Mouse (Mus musculus) B cell, adult 2 months (primary cell): ENCODE results near the gene Fam184b.

Source experiments
- DNase-seq, 2 experiments: peaks; one replicate each; pipeline ENCODE4 v3.0.0; 2022

Fam184b gene

GRCm38 (mm10) chr5:45593276-45593675, 46.1 kb downstream of the Fam184b start:
- no peak for DNase-seq

GRCm38 (mm10) chr5:45590094-45590493, 49.3 kb downstream of the Fam184b start:
- DNase-seq, result no peak

GRCm38 (mm10) chr5:45584601-45585000, 54.8 kb downstream of the Fam184b start:
- no peak for DNase-seq

GRCm38 (mm10) chr5:45580279-45580678, 59.1 kb downstream of the Fam184b start:
- DNase-seq, result no peak

GRCm38 (mm10) chr5:45577376-45577775, 62.0 kb downstream of the Fam184b start:
- no peak for DNase-seq

GRCm38 (mm10) chr5:45576716-45577115, 62.7 kb downstream of the Fam184b start:
- DNase-seq, result no peak

GRCm38 (mm10) chr5:45572816-45573215, 66.6 kb downstream of the Fam184b start:
- DNase-seq, result no peak

- DNase-seq, result no peak
Measured at GRCm38 (mm10) chr5:45565829-45566228, 73.6 kb downstream of the Fam184b start.

GRCm38 (mm10) chr5:45564054-45564453, 75.4 kb downstream of the Fam184b start:
- no peak for DNase-seq

- no peak for DNase-seq
Measured at GRCm38 (mm10) chr5:45549586-45549985, 89.8 kb downstream of the Fam184b start.

GRCm38 (mm10) chr5:45543374-45543773, 96.0 kb downstream of the Fam184b start:
- DNase-seq, result no peak

- DNase-seq, result no peak
Measured at GRCm38 (mm10) chr5:45539502-45539901, 99.9 kb downstream of the Fam184b start.

- DNase-seq, result no peak
Measured at GRCm38 (mm10) chr5:45535177-45535576, 104.2 kb downstream of the Fam184b start.

GRCm38 (mm10) chr5:45534319-45535098, 104.9 kb downstream of the Fam184b start:
- DNase-seq, result peak; percentile 75

GRCm38 (mm10) chr5:45529696-45530095, 109.7 kb downstream of the Fam184b start:
- DNase-seq, result peak; percentile 8 to 11

- DNase-seq, result no peak
Measured at GRCm38 (mm10) chr5:45526338-45526737, 113.1 kb downstream of the Fam184b start.

- no peak for DNase-seq
Measured at GRCm38 (mm10) chr5:45525101-45525500, 114.3 kb downstream of the Fam184b start.

GRCm38 (mm10) chr5:45521601-45522000, 117.8 kb downstream of the Fam184b start:
- DNase-seq, result no peak

- no peak for DNase-seq
Measured at GRCm38 (mm10) chr5:45520809-45521110, 118.7 kb downstream of the Fam184b start.

GRCm38 (mm10) chr5:45519960-45520808, 119.2 kb downstream of the Fam184b start, which contains the start of gene Med28:
Gene Med28, plus strand, starts transcription at chr5:45520229.
- DNase-seq, result peak; percentile 93 to 94

GRCm38 (mm10) chr5:45515151-45515743, 124.2 kb downstream of the Fam184b start:
- no peak for DNase-seq

- DNase-seq, result no peak
Measured at GRCm38 (mm10) chr5:45514599-45514998, 124.8 kb downstream of the Fam184b start.

- no peak for DNase-seq
Measured at GRCm38 (mm10) chr5:45513511-45513910, 125.9 kb downstream of the Fam184b start.

- DNase-seq, result no peak
Measured at GRCm38 (mm10) chr5:45512908-45513307, 126.5 kb downstream of the Fam184b start.
